Mouse (Mus musculus) limb, embryonic 15.5 days (tissue): Measurements from ENCODE around the gene Lat2. TPM values are rescaled to one million over a fixed set of nuclear protein-coding genes. Genes with fewer than 3 reads are reported as not detected.

Experiments
- ATAC-seq: fragments of 200-750 bp; cut with Nextera tagmentation; 2 replicates; pipeline ENCODE4 v1.8.0; 2017; ENCODE audit warnings: low read depth, moderate TSS enrichment; ENCODE audit not compliant: insufficient number of reproducible peaks, low FRiP score, low TSS enrichment
- H3K27ac ChIP-seq: fragments of 300-500 bp; sonication (generic); 2 replicates; pipeline ENCODE4 v1.5.1; 2015; ENCODE audit warnings: moderate library complexity, mild to moderate bottlenecking, inconsistent platforms
- H3K27me3 ChIP-seq: fragments of 300-500 bp; sonication (generic); 2 replicates; pipeline ENCODE4 v1.6.1; 2015; ENCODE audit warnings: inconsistent platforms
- H3K36me3 ChIP-seq: fragments of 300-500 bp; sonication (generic); 2 replicates; pipeline ENCODE4 v1.6.1; 2015; ENCODE audit warnings: inconsistent platforms
- H3K4me1 ChIP-seq: fragments of 300-500 bp; sonication (generic); 2 replicates; pipeline ENCODE4 v1.6.1; 2015; ENCODE audit warnings: inconsistent platforms
- H3K4me2 ChIP-seq: fragments of 300-500 bp; sonication (generic); 2 replicates; pipeline ENCODE4 v1.6.1; 2015; ENCODE audit warnings: mild to moderate bottlenecking, inconsistent platforms
- H3K4me3 ChIP-seq: fragments of 300-500 bp; sonication (generic); 2 replicates; pipeline ENCODE4 v1.5.1; 2015; ENCODE audit warnings: mild to moderate bottlenecking, inconsistent platforms
- H3K9ac ChIP-seq: fragments of 300-500 bp; sonication (generic); 2 replicates; pipeline ENCODE4 v1.6.1; 2015; ENCODE audit warnings: inconsistent platforms
- H3K9me3 ChIP-seq: fragments of 300-500 bp; sonication (generic); 2 replicates; pipeline ENCODE4 v1.6.1; 2016; ENCODE audit warnings: inconsistent platforms
- WGBS: fragments of 180-500 bp; shearing (Covaris S2); methylation state at CpG from one replicate; pipeline ENCODE4 v1.1.7; 2015; 5-methylcytosine and 5-hydroxymethylcytosine counted together
- polyA plus RNA-seq: library from polyadenylated mRNA; unstranded; fragments of >200 nt; fragmentation: Nextera tagmentation; extraction: Ambion mirVana; gene quantifications from 2 replicates; pipeline ENCODE4 v1.2.1, GENCODE M21; 2015

Lat2 gene
- polyA plus RNA-seq, 1 experiment from 2014 or later: 8.8 TPM

DNA sequence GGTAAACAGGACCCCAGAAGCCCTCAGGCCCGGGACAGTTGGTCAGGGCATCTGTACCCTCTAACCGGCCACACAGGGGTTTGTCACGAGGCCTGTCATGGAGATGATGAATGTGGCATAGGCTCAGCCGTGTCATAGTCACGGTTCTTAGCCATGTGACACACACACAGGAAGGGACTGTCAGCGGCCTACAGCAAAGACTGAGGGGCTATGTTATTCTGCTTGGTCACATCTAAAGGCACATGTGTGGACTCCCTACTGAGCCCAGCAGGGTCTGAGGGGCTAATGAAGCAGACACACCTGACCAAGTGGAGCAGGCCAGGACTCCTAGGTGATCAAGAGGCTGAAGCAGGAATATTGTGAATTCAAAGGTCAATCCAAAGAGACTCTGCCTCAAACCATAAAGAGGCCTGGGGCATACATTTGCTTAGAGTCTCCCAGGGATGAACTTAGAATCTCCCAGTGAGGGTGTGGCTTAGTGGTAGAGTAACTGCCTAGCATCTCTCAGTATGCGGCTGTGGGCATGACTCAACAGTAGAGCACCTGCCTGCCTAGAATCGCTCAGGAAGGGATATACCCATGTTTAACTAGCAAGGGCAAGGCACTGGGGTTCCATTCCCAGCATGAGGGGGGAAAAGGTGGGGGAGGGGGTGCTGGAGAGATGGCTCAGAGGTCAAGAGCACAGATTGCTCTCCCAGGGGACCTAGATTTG is 2.9 kb downstream of the Lat2 start:
- Histone ChIP-seq H3K9ac (no peak overlapping the region), H3K4me3 (no peak overlapping the region), H3K4me2 (no peak overlapping the region), H3K36me3 (no peaks in the 10 kb centered on the region; the same call in none of the 2 replicates), H3K27ac (no peak overlapping the region), H3K4me1 (peaks cover 8% of the 10 kb centered on the region; the same call in 1 of the 2 replicates), H3K27me3 (no peaks in the 10 kb centered on the region), H3K9me3 (no peaks in the 10 kb centered on the region)
- ATAC-seq: no peak
- 57% methylated on average over 8 of the region's 8 CpGs for WGBS

DNA sequence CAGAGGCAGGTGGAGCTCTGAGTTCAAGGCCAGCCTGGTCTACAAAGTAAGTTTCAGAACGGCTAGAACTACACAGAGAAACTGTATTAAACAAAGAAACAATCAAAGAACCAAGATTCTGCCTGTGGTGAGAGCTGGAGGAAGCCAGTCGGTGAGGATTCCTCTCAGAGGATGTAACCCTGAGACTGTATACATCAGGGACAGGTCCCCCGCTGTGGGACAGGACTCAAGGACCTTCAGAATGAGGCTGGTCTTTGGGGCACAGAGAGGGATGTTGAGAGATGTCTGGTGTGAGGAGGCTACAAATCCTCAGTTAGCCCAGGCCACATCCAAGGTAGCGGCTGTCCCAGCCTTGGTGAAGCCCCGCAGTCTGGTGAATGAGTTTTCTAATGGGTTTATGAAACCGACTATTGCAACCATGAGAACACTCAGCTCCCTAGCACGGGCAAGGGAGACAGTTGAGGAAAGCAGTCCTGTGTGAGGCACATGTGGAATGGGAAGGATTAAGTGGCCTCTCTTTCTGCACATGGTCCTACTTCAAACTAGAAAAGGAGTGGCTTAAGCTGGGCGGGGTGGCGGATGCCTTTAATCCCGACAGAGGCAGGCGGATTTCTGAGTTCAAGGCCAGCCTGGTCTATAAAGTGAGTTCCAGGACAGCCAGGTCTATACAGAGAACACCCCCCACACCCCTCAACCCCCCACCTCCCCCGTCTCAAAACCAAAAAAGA is 4.7 kb downstream of the Lat2 start:
- no peak for ATAC-seq

DNA sequence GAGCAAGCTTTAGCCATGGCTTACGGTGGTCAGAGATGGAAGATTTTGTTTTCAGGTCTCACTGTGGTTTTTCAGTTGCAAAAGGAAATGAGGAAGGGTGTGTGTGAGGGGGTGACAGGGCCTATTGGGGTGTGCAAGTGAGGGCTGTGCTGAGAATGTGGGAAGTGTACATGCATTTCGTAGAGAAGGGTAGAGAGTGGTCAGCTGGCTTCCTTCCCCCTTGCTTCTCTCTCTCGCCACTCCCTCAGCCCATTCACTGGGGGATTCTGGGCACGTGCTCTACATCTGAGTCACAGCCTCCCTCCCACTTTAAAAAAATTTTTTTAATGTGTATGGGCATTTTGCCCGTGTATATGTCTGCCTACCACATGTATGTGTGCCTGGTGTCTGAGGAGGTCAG is 7.7 kb downstream of the Lat2 start:
- WGBS: 45% methylated on average over 5 of the region's 5 CpGs
- no peak overlapping the region for H3K4me2 ChIP-seq
- H3K36me3 ChIP-seq: no peaks in the 10 kb centered on the region
- no peak overlapping the region for H3K9ac ChIP-seq
- ATAC-seq: no peak
- no peak overlapping the region for H3K27ac ChIP-seq
- no peaks in the 10 kb centered on the region for H3K9me3 ChIP-seq
- peaks cover 4% of the 10 kb centered on the region; the same call in 1 of the 2 replicates for H3K4me1 ChIP-seq
- H3K4me3 ChIP-seq: no peak overlapping the region
- H3K27me3 ChIP-seq: no peaks in the 10 kb centered on the region

More for the DNA sequence above, 4.7 kb downstream of the Lat2 start:
- Histone ChIP-seq H3K27me3 (no peaks in the 10 kb centered on the region), H3K4me2 (no peak overlapping the region), H3K9me3 (no peaks in the 10 kb centered on the region), H3K36me3 (no peaks in the 10 kb centered on the region; the same call in 1 of the 2 replicates), H3K27ac (no peak overlapping the region), H3K9ac (no peak overlapping the region), H3K4me3 (no peak overlapping the region), H3K4me1 (peaks cover 8% of the 10 kb centered on the region; the same call in 1 of the 2 replicates)
- WGBS: 80% methylated on average over 12 of the region's 12 CpGs

DNA sequence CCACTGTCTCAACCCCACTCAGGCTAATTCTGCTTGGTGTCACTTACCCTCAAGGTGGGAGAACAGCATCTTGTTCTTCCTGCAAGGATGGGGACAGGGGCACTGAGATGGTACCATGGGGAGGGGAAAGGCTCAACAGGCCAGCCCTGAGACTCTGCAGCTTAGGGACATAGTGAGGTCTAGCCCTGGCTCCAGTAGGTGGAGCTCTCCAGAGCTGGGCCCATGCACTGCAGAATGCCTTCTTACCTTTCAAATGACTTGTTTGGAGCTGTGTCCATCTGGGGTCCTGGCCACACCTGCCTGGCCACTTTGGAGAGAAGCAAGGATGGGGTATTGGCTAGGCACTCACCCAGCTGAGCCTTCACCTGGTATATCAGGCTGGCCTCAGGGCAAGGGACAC is 8.5 kb downstream of the Lat2 start:
- Histone ChIP-seq H3K9ac (no peak overlapping the region), H3K36me3 (no peaks in the 10 kb centered on the region), H3K4me2 (no peak overlapping the region), H3K4me1 (peaks cover 3% of the 10 kb centered on the region; the same call in 1 of the 2 replicates), H3K4me3 (no peak overlapping the region), H3K27me3 (no peaks in the 10 kb centered on the region), H3K27ac (no peak overlapping the region), H3K9me3 (no peaks in the 10 kb centered on the region)
- ATAC-seq: no peak

DNA sequence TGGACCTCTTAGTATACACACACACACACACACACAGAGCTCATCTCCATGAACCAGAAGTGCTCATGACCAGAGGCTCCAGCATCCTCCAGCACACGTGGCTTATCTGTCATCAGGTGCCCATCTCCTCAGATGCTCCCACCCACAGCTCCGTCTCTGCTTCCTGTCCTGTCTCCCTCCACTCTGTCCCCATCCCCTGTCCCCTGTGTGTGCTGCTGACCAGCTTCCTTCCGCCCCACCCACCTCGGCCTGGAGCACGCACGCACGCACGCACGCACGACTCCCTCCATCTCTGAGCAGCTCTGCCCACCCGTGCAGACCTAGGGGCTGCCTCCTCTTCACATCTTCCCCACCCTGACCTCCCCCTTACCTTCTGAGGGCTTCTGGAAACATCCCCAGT is 10.4 kb downstream of the Lat2 start:
- peaks cover 8% of the 10 kb centered on the region; the same call in 1 of the 2 replicates for H3K4me1 ChIP-seq
- no peak for ATAC-seq
- no peaks in the 10 kb centered on the region for H3K27me3 ChIP-seq
- no peak overlapping the region for H3K4me2 ChIP-seq
- H3K9me3 ChIP-seq: no peaks in the 10 kb centered on the region
- H3K27ac ChIP-seq: no peak overlapping the region
- H3K9ac ChIP-seq: no peak overlapping the region
- WGBS: 84% methylated on average over 11 of the region's 11 CpGs
- peaks cover 6% of the 10 kb centered on the region for H3K36me3 ChIP-seq
- H3K4me3 ChIP-seq: no peak overlapping the region

DNA sequence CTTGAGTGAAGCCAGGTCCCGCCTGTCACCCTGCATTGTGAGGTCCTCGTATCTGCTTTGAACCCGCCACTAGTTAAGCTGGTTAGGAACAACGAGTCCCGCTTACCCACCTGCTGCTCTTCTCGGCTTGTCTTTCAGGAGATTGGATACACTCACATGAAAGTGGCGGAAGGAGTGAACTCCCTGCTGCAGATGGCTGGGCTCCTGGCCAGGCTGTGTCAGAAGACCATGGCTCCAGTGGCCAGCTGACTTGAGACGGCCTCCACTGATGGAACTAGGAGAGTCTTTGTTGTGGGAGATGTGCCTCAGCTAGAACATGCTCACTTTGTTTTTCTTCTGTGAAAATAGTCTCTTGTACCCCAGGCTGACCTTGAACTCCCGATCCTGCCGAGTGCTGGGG is 17.1 kb downstream of the Lat2 start:
- ATAC-seq: no peak
- Histone ChIP-seq H3K4me2 (no peak overlapping the region), H3K4me1 (0 out of 2 replicates have a peak, but pooled peaks cover 5% of the 10 kb centered on the region), H3K4me3 (no peak overlapping the region), H3K9me3 (no peaks in the 10 kb centered on the region), H3K36me3 (peaks cover 70% of the 10 kb centered on the region), H3K27ac (no peak overlapping the region), H3K9ac (no peak overlapping the region), H3K27me3 (no peaks in the 10 kb centered on the region)
- WGBS: 82% methylated on average over 10 of the region's 10 CpGs

DNA sequence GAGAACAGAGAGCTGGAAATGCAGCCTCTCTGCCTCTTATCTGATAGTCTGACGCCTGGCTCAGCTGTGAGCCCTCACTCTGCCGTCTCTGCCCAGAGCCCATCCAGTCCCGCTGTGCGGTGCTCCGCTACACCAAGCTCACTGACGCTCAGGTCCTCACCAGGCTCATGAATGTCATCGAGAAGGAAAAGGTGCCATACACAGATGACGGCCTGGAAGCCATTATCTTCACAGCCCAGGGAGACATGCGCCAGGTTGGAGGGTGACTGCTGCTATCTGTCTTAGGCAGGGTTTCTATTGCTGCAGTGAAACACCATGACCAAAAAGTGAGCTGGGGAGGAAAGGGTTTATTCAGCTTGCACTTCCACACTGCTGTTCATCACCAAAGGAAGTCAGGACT is 21.7 kb downstream of the Lat2 start:
- Histone ChIP-seq H3K4me2 (no peak overlapping the region), H3K9ac (no peak overlapping the region), H3K4me1 (no peaks in the 10 kb centered on the region), H3K4me3 (no peak overlapping the region), H3K27me3 (no peaks in the 10 kb centered on the region), H3K27ac (no peak overlapping the region), H3K9me3 (no peaks in the 10 kb centered on the region), H3K36me3 (peaks cover 93% of the 10 kb centered on the region)
- no peak for ATAC-seq
- 88% methylated on average over 9 of the region's 9 CpGs for WGBS

DNA sequence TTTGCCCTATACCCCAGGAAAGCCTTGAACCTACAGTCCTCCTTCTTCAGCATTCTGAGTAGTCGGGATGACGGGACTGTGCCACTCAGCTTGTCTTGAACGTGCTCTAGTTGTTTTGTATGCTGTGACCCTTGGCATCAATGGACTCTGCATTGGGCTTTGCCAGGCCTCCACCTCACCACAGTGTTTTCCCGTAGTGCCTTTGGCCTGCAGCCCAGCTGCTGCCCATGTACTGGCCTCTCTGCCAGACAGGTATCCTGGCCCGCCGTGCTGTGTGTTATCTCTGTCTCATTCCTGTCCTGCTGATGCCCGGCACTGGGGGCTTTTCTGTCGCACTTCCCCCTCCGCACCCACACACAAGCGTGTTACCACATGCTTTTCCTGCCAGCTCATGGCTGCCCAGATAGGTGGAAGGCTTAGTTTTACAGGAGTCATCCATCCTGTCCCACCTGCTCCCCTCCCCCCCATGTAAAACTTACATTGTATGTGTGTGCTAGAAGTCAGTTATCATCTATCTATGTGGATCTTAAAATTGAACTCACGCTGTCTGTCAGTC is 22.7 kb downstream of the Lat2 start:
- no peak for ATAC-seq
- H3K4me2 ChIP-seq: no peak overlapping the region
- no peaks in the 10 kb centered on the region for H3K9me3 ChIP-seq
- WGBS: 86% methylated on average over 11 of the region's 11 CpGs
- no peak overlapping the region for H3K27ac ChIP-seq
- no peaks in the 10 kb centered on the region for H3K27me3 ChIP-seq
- no peak overlapping the region for H3K9ac ChIP-seq
- no peaks in the 10 kb centered on the region for H3K4me1 ChIP-seq
- H3K36me3 ChIP-seq: peaks cover 89% of the 10 kb centered on the region
- H3K4me3 ChIP-seq: no peak overlapping the region

DNA sequence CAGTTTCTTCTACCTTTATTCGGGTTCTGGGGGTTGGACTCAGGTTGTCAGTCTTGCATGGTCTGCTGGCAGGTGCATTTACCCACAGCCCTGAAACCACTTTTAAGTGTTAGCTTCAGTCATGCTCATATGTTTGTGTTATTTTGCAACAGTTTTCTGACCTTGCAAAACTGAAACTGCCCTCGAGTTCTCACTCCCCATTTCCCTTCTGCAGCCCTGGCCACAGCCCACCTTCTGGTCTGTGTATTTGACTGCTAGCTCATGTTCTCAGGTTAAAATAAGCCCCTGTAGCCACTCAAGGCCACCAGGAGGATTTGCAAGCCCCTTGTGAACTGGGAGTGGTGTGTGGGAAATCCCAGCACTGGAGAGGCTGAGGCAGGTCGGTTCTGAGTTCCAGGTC is 24.9 kb downstream of the Lat2 start:
- no peak for ATAC-seq
- peaks cover 75% of the 10 kb centered on the region for H3K36me3 ChIP-seq
- WGBS: 89% methylated on average over 3 of the region's 3 CpGs
- no peak overlapping the region for H3K9ac ChIP-seq
- H3K27ac ChIP-seq: no peak overlapping the region
- H3K4me1 ChIP-seq: no peaks in the 10 kb centered on the region
- H3K27me3 ChIP-seq: no peaks in the 10 kb centered on the region
- H3K9me3 ChIP-seq: no peaks in the 10 kb centered on the region
- no peak overlapping the region for H3K4me3 ChIP-seq
- H3K4me2 ChIP-seq: no peak overlapping the region

DNA sequence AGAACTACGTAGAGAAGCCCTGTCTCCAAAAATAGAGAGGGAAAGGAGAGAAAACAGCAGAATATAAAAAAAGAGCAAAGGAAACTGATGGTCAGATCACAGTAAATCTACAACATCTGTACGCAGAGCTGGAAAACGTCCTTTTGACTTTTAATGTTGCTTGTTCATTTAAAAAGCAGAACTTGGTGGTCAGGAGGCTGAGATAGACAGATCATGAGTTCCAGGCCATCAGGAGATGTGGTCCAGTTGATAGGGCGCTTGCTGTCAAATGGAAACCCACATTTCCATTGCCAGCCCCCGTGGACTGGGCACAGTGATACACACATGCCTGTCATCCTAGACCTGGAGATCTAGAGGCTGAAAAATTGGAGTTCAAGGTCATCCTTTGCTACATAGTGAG is 30.0 kb downstream of the Lat2 start:
- ATAC-seq: no peak
- H3K9ac ChIP-seq: no peak overlapping the region; the same call in 1 of the 2 replicates
- H3K36me3 ChIP-seq: peaks cover 26% of the 10 kb centered on the region
- no peak overlapping the region for H3K27ac ChIP-seq
- H3K4me3 ChIP-seq: no peak overlapping the region
- H3K4me2 ChIP-seq: no peak overlapping the region
- 91% methylated on average over 5 of the region's 5 CpGs for WGBS
- H3K9me3 ChIP-seq: no peaks in the 10 kb centered on the region
- H3K27me3 ChIP-seq: no peaks in the 10 kb centered on the region
- peaks cover 11% of the 10 kb centered on the region for H3K4me1 ChIP-seq

DNA sequence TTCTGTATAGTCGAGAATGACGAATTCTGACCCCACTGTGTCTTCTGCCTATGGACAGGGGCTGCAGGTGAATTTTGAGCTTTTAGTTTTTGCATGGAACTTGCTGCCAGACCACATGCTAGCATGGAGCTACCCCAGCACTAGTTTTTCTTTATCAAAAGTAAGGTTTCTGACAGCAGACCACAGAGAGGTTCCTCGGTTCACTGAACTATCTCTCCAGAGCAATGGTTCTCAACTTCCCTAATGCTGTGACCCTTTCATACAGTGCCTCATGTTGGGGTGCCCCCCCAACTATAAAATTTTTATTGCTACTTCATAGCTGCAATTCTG is 31.0 kb downstream of the Lat2 start:
- 69% methylated on average over 3 of the region's 3 CpGs for WGBS
- no peak for ATAC-seq
- H3K4me3 ChIP-seq: peak overlapping the region; percentile 73
- peak overlapping the region; percentile 73; the same call in 1 of the 2 replicates for H3K4me2 ChIP-seq
- no peaks in the 10 kb centered on the region for H3K9me3 ChIP-seq
- H3K9ac ChIP-seq: no peak overlapping the region
- H3K36me3 ChIP-seq: peaks cover 20% of the 10 kb centered on the region
- H3K27ac ChIP-seq: no peak overlapping the region
- H3K27me3 ChIP-seq: no peaks in the 10 kb centered on the region
- H3K4me1 ChIP-seq: peaks cover 11% of the 10 kb centered on the region
